10 mouse cellular contexts compared by ENCODE assay signal in genomic region chr2:164867566-164867965, GRCm38 (mm10). TPM values are rescaled to one million over a fixed set of nuclear protein-coding genes. Genes with fewer than 3 reads are reported as not detected.
DNase-seq lines count a peak whose midpoint lies in the region; ATAC-seq and TF ChIP-seq lines count a peak whose summit lies in the region.
"Had no signal": no experiment of that assay in that cellular context is flagged by ENCODE, and none has a peak within 500 bp of the region (broad histone marks: within the 10 kb centered on the region; RNA-seq: fewer than 3 reads in every experiment).

No protein-coding gene starts in this region.

- H3K9me3 ChIP-seq in kidney, embryonic 15.5 days (replicated peaks), result no peaks in the 10 kb centered on the region; the same call in 1 of the 2 replicates
- peaks cover 4% of the 10 kb centered on the region for H3K9me3 ChIP-seq in G1E (replicated peaks)
- H3K9me3 ChIP-seq in forebrain, embryonic 10.5 days, result peaks cover 8% of the 10 kb centered on the region; the same call in 1 of the 2 replicates

- WGBS in kidney, embryonic 15.5 days, result 95% methylated on average over 7 of the region's 7 CpGs
- WGBS in forebrain, embryonic 10.5 days, result 95% methylated on average over 7 of the region's 7 CpGs

- peaks cover 13% of the 10 kb centered on the region for H3K4me1 ChIP-seq in kidney, embryonic 15.5 days
- 0 out of 2 replicates have a peak, but pooled peaks cover 5% of the 10 kb centered on the region for H3K4me1 ChIP-seq in G1E (ENCODE audit: insufficient read depth, low read depth, low read length)
- peaks cover 2% of the 10 kb centered on the region; the same call in 1 of the 2 replicates for H3K4me1 ChIP-seq in forebrain, embryonic 10.5 days

- H3K4me2 ChIP-seq in kidney, embryonic 15.5 days, result no peak overlapping the region
- H3K4me2 ChIP-seq: limb, embryonic 13.5 days had no signal

- no peak overlapping the region for H3K9ac ChIP-seq in kidney, embryonic 15.5 days
- H3K9ac ChIP-seq: limb, embryonic 13.5 days had no signal

- no peak for DNase-seq in kidney, adult 9 months
- no peak for DNase-seq in G1E (ENCODE audit: low spot score)
- no peak for DNase-seq in urinary bladder, postnatal 10 days (ENCODE audit: low spot score)
- no peak for DNase-seq in forebrain, embryonic 10.5 days (ENCODE audit: extremely low spot score, low spot score)
- no peak for DNase-seq in embryo, embryonic 10 days (ENCODE audit: low spot score)

- ATAC-seq in kidney, embryonic 15.5 days (replicated peaks; ENCODE audit: low FRiP score), result no peak
- ATAC-seq in G1E (ENCODE audit: extremely low read depth, insufficient number of reproducible peaks, low FRiP score, poor library complexity, severe bottlenecking), result no peak
- ATAC-seq in erythroid progenitor cell, adult 5-6 weeks (replicated peaks; ENCODE audit: low FRiP score, poor library complexity, severe bottlenecking), result 0 out of 2 replicates have a peak, but pooled peaks have one; percentile 45
- 0 out of 2 replicates have a peak, but pooled peaks have one; percentile 11 for ATAC-seq in monocyte, adult 5-6 weeks (replicated peaks; ENCODE audit: insufficient number of reproducible peaks, low FRiP score, low TSS enrichment, poor library complexity, severe bottlenecking)

- peak overlapping the region; percentile 75; the same call in 1 of the 2 replicates for H3K27ac ChIP-seq in kidney, embryonic 15.5 days
- no peak overlapping the region for H3K27ac ChIP-seq in forebrain, embryonic 10.5 days
- H3K27ac ChIP-seq: limb, embryonic 13.5 days had no signal

- H3K36me3 ChIP-seq in kidney, embryonic 15.5 days, result no peaks in the 10 kb centered on the region
- H3K36me3 ChIP-seq in G1E (replicated peaks), result no peaks in the 10 kb centered on the region
- H3K36me3 ChIP-seq in forebrain, embryonic 10.5 days (replicated peaks), result no peaks in the 10 kb centered on the region
- H3K36me3 ChIP-seq: limb, embryonic 13.5 days had no signal

- TF ChIP-seq CTCF in G1E (IDR thresholded peaks at IDR 0.05; ENCODE audit: low read depth, low read length), result peak; percentile 59

- H3K27me3 ChIP-seq in kidney, embryonic 15.5 days, result no peaks in the 10 kb centered on the region
- peaks cover 18% of the 10 kb centered on the region for H3K27me3 ChIP-seq in G1E (ENCODE audit: insufficient read depth, low read length)
- no peaks in the 10 kb centered on the region for H3K27me3 ChIP-seq in forebrain, embryonic 10.5 days (ENCODE audit: poor library complexity, severe bottlenecking)
- H3K27me3 ChIP-seq: limb, embryonic 13.5 days had no signal

- no peak overlapping the region for H3K4me3 ChIP-seq in kidney, embryonic 15.5 days (replicated peaks)
- no peak overlapping the region for H3K4me3 ChIP-seq in G1E (ENCODE audit: low read depth, low read length)
- no peak overlapping the region for H3K4me3 ChIP-seq in forebrain, embryonic 10.5 days
- H3K4me3 ChIP-seq: limb, embryonic 13.5 days had no signal

RNA-seq across cellular contexts. Expression of gene Pltp, which starts 10.1 kb away (rescaled TPM):
- 35.6 and 38.7 TPM in 2 replicates for polyA plus RNA-seq in kidney, embryonic 15.5 days (2015; fragmentation: Nextera tagmentation; extraction: Ambion mirVana)
- not detected in 2 replicates for total RNA-seq in G1E (2014; fragmentation: Nextera tagmentation)
- not detected in 2 replicates for total RNA-seq in G1E (2017)
- polyA plus RNA-seq in G1E (2012), result not detected in 2 replicates
- 1.3 and 5.0 TPM in 2 replicates for total RNA-seq in erythroid progenitor cell, adult 5-6 weeks (2015; ENCODE audit: low replicate concordance)
- total RNA-seq in erythroid progenitor cell, adult 5-6 weeks (2017; ENCODE audit: low replicate concordance), result 0.23 TPM in 1 of 2 replicates, not detected in the other
- total RNA-seq in monocyte, adult 5-6 weeks (2017), result 37.3 to 58.3 TPM (median 46.8 TPM) in 3 replicates
- 36.6 and 40.0 TPM in 2 replicates for polyA plus RNA-seq in forebrain, embryonic 10.5 days (2016; fragmentation: Nextera tagmentation; extraction: Ambion mirVana)

RNA-seq across cellular contexts. Expression of gene Pcif1, which starts 11.5 kb away (rescaled TPM):
- polyA plus RNA-seq in kidney, embryonic 15.5 days (2015; fragmentation: Nextera tagmentation; extraction: Ambion mirVana), result 73.1 and 81.1 TPM in 2 replicates
- total RNA-seq in G1E (2014; fragmentation: Nextera tagmentation), result 54.7 and 61.3 TPM in 2 replicates
- total RNA-seq in G1E (2017), result 31.7 and 35.5 TPM in 2 replicates
- 137 TPM in 2 replicates for polyA plus RNA-seq in G1E (2012)
- total RNA-seq in erythroid progenitor cell, adult 5-6 weeks (2015; ENCODE audit: low replicate concordance), result 57.7 and 71.3 TPM in 2 replicates
- total RNA-seq in erythroid progenitor cell, adult 5-6 weeks (2017; ENCODE audit: low replicate concordance), result 36.3 and 42.7 TPM in 2 replicates
- 60.0 to 62.1 TPM (median 60.1 TPM) in 3 replicates for total RNA-seq in monocyte, adult 5-6 weeks (2017)
- polyA plus RNA-seq in forebrain, embryonic 10.5 days (2016; fragmentation: Nextera tagmentation; extraction: Ambion mirVana), result 78.3 and 84.6 TPM in 2 replicates

RNA-seq across cellular contexts. Expression of gene Neurl2, which starts 34.3 kb away (rescaled TPM):
- 7.0 and 8.9 TPM in 2 replicates for polyA plus RNA-seq in kidney, embryonic 15.5 days (2015; fragmentation: Nextera tagmentation; extraction: Ambion mirVana)
- not detected in 2 replicates for total RNA-seq in G1E (2014; fragmentation: Nextera tagmentation)
- 0.27 TPM in 1 of 2 replicates, not detected in the other for total RNA-seq in G1E (2017)
- 0.10 TPM in 1 of 2 replicates, not detected in the other for polyA plus RNA-seq in G1E (2012)
- not detected in 2 replicates for total RNA-seq in erythroid progenitor cell, adult 5-6 weeks (2015; ENCODE audit: low replicate concordance)
- total RNA-seq in erythroid progenitor cell, adult 5-6 weeks (2017; ENCODE audit: low replicate concordance), result 1.2 TPM in 1 of 2 replicates, not detected in the other
- 0.97 to 3.0 TPM (median 2.3 TPM) in 3 replicates for total RNA-seq in monocyte, adult 5-6 weeks (2017)
- 3.9 and 4.5 TPM in 2 replicates for polyA plus RNA-seq in forebrain, embryonic 10.5 days (2016; fragmentation: Nextera tagmentation; extraction: Ambion mirVana)

RNA-seq across cellular contexts. Expression of gene Ctsa, which starts 34.9 kb away (rescaled TPM):
- 160 and 170 TPM in 2 replicates for polyA plus RNA-seq in kidney, embryonic 15.5 days (2015; fragmentation: Nextera tagmentation; extraction: Ambion mirVana)
- total RNA-seq in G1E (2014; fragmentation: Nextera tagmentation) (24.7 and 40.4 TPM in 2 replicates), G1E (2017) (58.7 and 67.0 TPM in 2 replicates)
- 37.0 and 68.2 TPM in 2 replicates for polyA plus RNA-seq in G1E (2012)
- 34.0 and 35.3 TPM in 2 replicates for total RNA-seq in erythroid progenitor cell, adult 5-6 weeks (2015; ENCODE audit: low replicate concordance)
- 38.9 and 43.0 TPM in 2 replicates for total RNA-seq in erythroid progenitor cell, adult 5-6 weeks (2017; ENCODE audit: low replicate concordance)
- total RNA-seq in monocyte, adult 5-6 weeks (2017), result 283 to 459 TPM (median 330 TPM) in 3 replicates
- polyA plus RNA-seq in forebrain, embryonic 10.5 days (2016; fragmentation: Nextera tagmentation; extraction: Ambion mirVana), result 77.8 and 80.4 TPM in 2 replicates

RNA-seq across cellular contexts. Expression of gene Spata25, which starts 39.2 kb away (rescaled TPM):
- 0.21 TPM in 1 of 2 replicates, not detected in the other for polyA plus RNA-seq in kidney, embryonic 15.5 days (2015; fragmentation: Nextera tagmentation; extraction: Ambion mirVana)
- total RNA-seq in G1E (2014; fragmentation: Nextera tagmentation), result not detected in 2 replicates
- not detected in 2 replicates for total RNA-seq in G1E (2017)
- not detected in 2 replicates for polyA plus RNA-seq in G1E (2012)
- total RNA-seq in erythroid progenitor cell, adult 5-6 weeks (2015; ENCODE audit: low replicate concordance), result not detected in 2 replicates
- total RNA-seq in erythroid progenitor cell, adult 5-6 weeks (2017; ENCODE audit: low replicate concordance), result not detected in 2 replicates
- not detected in 3 replicates for total RNA-seq in monocyte, adult 5-6 weeks (2017)
- 0.19 TPM in 1 of 2 replicates, not detected in the other for polyA plus RNA-seq in forebrain, embryonic 10.5 days (2016; fragmentation: Nextera tagmentation; extraction: Ambion mirVana)
- total RNA-seq: gastrocnemius, adult 8-10 months had no signal
- polyA plus RNA-seq: limb, embryonic 13.5 days had no signal

Comparison
In these comparisons a context has a peak if more than half of its experiments do, and no peak if none do; other contexts are left out.
1. ATAC-seq: peak in erythroid progenitor cell, adult 5-6 weeks (single experiment) and monocyte, adult 5-6 weeks (single experiment); none in kidney, embryonic 15.5 days (single experiment) and G1E (single experiment).